Mouse (Mus musculus) E14TG2a.4 (cell line): ENCODE data around the gene Kdsr.

Experiments
- CTCF ChIP-seq: conservative IDR thresholded peaks from 2 replicates; pipeline ENCODE4 v1.5.1; 2014; ENCODE audit warnings: low read length
- POU5F1 ChIP-seq: IDR thresholded peaks from 2 replicates; pipeline ENCODE4 v1.6.1; 2014; ENCODE audit warnings: low read length, borderline replicate concordance

DNA sequence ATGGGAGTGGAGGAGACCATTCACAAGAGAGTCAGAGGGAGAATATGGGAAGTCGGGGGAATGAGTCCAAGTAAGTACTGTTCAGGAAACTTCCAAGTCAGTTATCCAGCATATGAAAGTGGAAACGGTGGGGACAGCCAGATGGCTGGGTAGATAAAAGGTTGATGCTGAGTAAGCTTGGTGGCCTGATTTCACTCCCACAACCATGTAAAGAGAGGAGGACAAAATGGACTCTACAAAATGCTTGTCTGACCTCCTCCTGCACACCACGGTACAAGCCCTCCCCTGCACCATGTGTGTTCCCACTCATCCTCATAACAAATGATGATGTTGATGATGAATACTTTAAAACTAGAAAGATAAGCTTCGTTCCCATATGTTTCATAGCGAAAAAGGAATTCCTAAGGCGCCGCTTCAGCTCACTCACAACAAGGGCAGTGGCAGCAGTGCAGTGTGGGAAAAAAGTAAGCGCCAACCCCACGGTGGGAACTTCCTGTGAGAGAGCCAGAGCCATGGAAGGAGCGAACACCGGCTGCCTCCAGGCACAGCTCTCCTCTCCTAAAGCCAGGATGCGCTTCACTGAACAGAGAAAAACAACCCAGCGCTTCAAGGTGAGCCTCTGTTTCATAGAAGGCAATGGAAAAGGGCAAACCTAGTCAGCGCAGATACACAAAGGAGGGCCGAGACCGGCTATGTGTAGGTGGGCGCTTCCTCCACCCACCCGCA, 71.9 kb downstream of the Kdsr start:
- TF ChIP-seq CTCF (no peak), POU5F1 (no peak)
